Mouse (Mus musculus) Muller cell, postnatal 12 days (primary cell): ENCODE measurements around the gene Flt3l.
A peak's percentile ranks its signal among the peaks of the same experiment; 100 is the strongest.
"Not testable (repeated sequence)": the region's sequence is repeated elsewhere in the genome, so short reads cannot be mapped to it uniquely, and the experiment has no call there.

Experiments used
- DNase-seq: peaks from one replicate; pipeline ENCODE4 v3.0.0-alpha.2; 2015; ENCODE audit errors: inconsistent ontology term

Gene Flt3l

DNA sequence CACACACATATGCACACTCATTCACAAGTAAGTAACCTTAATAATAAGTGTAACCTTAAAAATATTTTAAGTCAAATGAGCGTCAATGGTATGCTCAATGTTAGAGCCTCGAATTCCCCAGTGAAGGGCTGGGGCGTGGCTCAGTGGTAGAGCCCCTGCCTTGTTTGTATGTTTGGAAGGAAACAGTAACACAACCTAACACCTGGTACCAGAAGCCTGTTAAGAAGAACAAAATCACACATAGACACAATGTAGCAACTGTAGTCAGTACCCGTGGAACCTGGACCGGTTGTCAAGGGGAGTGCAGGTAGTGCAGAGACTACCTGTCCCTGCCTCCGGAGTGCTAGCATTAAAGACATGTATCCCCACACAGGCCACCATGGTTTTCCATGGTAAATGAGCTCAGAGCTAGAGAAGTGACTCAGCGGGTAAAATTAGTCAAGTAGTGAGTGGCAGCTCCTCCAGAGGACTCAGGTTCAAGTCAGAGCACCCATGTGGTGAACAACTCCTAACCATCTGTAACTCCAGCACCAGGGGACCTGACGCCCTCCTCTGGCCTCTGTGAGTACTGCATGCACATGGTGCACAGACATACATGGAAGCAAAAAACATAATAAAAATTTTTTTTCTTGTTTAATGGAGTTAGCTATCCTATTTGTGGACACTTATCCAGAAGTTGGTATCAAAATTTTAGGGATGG lies 37.5 kb downstream of the Flt3l start:
- DNase-seq, result no peak

DNA sequence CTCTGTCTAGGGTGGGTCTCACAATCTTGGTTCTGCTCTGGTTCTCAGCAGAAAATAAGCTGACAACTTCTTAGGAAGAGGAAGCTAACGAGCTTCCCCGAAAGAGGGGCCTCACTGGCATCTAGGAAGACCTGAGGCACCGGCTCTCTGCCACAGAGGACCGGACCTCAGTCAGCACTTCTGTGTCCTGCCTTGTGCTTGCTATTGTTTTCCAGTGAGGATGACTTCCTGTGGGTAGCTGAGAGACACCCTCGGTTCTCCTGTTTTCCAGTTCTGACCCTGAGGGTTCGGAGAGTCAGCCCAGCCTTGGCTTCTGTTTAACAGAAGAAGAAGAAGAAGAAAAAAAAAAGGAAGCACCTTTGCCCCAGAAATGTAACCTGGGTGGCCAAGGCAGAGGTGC lies 38.8 kb downstream of the Flt3l start:
- DNase-seq, result no peak

DNA sequence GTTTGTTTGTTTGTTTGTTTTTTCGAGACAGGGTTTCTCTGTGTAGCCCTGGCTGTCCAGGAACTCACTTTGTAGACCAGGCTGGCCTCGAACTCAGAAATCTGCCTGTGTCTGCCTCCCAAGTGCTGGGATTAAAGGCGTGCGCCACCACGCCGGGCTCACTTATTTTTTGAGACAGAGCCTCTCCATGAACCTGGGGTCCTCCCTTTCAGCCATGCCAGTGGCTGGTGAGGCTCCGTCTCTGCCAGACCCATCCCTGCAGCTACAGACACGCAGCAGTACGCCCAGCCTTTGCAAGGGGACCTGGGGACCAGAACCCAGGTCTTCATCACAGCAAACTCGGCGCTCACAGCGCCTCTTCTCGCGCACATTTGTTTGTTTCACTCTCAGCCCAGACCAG lies 40.3 kb downstream of the Flt3l start:
- not testable (repeated sequence) for DNase-seq

DNA sequence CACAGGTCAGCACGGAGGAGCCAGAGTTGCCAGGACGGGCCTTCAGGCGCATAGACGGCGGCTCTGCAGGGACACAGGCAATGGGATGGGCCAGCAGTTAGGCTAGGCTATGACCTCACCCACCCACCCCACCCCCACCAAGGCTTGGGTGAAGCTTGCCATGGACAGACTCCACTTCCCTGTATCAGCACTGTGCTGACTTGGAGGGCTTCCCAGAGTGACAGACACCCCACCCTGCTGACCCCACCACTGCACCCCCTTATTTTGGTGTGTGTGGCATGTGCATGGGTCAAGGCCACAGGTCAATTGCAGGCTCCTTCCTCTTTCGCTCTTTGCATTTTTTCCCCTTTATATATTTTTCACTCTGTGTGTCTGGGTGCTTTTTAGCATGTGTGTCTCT lies 40.9 kb downstream of the Flt3l start:
- DNase-seq, result no peak

DNA sequence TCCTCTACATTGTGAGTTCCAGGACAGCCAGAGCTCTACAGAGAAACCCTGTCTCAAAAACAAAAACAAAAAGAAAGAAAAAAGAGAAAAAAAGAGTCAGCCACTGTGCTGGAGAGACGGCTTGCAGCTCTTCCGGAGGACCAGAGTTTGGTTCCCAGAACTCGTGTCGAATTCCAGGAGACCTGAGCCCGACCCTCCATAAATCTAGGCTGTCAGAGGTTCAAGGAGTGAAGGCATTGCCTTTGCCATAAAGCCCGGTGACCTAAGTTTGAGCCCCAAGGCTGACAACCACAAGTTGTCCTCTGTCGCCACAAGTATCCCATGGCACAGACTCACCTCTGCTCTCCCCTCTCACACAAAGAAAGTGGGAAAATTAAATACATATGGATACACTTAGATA lies 42.1 kb downstream of the Flt3l start:
- DNase-seq, result no peak

DNA sequence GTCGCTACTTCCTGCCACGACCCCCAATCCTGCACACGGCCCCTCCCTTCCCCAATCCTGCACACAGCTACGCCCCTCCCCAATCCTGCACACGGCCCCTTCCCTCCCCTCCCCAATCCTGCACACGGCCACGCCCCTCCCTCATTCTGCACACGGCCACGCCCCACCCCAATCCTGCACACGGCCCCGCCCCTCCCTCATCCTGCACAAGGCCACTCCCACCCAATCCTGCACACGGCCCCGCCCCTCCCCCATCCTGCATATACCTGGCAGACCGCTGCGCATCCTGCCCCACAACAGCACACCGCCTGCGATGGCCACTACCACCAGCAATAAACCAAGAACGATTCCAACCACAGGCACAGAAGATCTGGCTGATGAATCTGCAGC lies 42.7 kb downstream of the Flt3l start:
- DNase-seq, result no peak

DNA sequence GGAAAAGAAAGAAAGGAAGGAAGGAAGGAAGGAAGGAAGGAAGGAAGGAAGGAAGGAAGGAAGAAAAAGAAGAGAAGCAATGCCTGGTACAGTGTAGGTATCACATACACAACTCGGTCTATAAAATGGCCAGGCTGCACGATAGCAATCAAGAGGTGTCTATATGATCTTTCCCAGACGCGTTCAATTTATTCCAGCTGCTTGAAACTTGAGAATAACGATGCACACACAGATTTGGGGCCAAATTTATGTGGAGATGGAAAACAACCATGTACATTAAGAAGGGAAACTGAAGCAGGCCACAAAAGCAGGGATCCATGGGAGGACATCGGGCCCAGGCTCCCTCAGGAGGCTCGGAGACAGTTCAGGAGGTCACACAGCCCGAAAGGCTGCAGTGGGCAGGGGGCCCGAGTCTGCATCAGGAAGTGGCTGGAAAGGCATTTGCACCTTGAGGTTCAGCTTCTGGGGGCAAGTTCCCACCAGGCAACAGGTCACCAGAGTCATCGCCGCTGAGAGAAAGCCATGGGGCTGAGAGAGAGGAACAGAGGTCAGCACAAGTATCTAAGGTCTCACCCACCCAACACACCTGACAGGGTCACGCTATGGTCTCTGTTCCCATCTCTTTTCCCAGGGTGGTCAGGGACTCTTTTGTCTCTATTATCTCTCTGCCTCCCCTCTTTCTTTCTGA lies 43.3 kb downstream of the Flt3l start:
- DNase-seq, result no peak

DNA sequence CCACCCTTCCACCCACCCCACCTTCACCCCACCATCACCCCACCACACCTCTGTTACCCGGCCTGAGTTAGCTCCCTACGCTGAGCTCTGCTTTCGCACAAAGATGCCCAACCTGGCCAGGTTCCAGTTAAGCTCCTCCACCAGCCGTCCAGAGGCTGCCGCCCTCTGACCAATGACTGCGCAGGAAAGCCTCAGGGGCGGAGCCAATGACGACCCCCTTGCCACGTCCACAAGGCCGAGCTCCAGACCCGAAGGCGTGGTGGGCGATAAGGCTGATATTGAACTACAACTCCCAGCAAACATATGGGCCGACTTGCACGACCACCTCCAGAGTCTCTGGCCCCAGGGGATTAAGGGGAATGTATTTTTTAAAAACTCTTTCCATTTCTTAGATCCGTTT lies 44.2 kb downstream of the Flt3l start, which contains the start of gene Rcn3:
TSS of gene Rcn3 (minus strand) at position 174 of the 400 bp plus-strand sequence.
- peak; percentile 90 for DNase-seq

DNA sequence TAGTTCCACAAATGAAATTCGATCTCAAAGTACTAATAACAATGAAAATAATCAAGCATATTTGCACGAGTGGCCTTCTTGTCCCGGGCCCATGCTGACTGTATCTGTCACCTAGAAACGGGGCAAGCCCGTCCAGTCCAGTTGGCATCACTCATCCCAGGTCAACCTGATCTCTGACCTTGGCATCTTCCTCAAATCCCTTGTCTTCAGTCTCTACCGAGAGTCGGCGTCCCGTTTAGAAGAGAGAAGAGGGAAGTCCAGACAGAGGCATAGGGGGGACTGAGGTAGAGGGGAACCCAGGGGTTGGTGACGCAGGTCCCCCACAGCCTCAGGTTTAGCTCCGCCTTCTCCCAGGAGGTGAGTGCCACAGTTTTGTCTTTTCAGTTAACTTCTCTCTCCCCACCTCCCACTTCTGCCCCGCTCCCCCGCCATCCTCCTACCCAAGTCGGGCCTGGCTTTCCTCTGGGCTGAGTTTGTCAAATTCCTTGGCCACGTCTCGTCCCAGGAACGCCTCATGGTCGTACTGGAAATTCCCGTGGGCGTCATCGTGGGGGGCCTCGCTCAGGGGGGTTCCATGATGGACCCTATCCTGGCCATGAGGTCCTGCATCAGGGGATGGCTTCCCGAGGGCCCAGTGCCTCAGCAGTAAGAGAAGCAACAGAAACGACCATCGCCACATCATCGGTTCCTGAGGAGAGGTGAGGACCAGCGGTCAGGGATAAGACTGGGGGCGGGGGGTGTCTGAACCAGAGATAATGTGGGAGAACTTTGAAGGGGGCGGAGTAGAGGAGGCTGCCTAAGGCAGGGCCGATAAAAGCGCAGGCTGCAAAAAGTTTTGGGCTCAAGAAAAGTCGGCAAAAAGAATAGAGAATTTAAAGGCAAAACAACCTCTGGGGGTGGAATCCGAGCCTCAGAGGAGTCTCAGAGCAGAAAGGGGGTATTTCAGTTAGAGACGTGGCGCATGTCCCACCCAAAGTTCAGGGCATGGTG lies 44.9 kb downstream of the Flt3l start:
- peak; percentile 75 for DNase-seq

DNA sequence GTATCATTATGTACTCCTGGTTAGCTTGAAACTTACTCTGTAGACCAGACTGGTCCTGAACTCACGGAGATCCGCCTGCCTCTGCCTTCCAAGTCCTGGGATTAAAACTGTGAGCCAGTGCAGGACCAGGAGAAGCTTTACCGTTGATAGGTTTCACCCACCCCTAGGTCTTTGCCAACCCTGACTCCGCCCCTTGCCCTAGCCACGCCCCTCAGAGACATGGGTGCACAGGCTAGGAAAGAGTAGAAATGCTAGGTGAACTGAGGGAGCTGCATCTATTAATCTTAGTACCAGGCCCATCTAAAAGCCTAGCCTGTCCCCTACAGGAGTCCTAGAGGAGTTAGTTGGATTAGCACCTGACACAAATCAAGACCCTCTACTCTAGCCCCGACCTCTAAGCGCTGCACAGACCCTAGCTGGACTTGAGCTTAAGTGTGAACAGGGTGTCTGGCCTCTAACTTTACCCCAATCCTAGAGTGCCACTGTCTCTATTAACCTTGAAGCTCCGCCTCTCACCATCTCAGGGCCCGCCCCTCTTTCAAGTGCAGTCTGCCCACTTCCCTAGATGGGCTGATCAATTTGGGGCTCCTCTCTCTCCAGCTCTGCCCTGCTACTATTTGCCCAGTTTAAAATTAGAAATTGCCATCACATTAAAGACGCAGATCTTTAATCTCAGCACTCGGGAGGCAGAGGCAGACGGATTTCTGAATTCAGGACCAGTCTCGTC lies 45.8 kb downstream of the Flt3l start:
- DNase-seq, result no peak

DNA sequence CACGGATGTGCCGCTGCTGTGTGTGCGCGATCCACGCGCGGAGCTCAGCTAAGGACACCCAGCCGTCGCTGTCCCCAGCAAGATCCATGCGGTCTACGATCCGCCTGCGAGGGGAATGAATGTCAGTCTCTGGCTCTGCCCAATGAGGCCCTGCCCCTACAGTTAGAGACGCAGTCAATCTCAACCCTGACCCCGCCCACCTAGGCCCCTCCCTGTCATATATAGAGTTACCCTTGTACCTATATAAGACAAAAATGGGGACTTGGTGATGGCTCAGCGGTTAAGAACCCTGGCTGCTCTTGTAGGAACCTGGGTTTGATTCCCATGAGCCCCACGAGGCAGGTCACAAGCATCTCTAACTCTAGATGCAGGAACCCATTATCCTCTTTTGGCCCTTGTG lies 47.6 kb downstream of the Flt3l start:
- DNase-seq, result no peak

DNA sequence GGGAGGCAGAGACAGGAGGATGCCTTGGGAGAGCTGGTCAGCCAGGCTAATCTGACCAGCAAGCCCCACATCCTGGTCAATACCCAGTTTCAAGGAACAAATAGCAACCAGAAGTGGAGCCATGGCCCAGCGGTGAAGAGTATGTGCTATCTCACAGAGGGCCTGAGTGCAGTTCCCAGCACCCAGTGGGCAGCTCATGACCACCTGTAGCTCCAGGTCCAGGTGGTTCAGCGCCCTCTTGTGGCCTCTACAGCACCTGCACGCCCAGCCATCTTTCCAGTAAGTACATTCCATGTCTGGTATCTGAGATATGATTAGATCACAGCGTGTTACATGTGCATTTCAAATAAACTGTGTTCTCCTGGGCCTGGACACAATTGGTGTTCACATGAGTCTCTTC lies 50.1 kb downstream of the Flt3l start:
- no peak for DNase-seq

DNA sequence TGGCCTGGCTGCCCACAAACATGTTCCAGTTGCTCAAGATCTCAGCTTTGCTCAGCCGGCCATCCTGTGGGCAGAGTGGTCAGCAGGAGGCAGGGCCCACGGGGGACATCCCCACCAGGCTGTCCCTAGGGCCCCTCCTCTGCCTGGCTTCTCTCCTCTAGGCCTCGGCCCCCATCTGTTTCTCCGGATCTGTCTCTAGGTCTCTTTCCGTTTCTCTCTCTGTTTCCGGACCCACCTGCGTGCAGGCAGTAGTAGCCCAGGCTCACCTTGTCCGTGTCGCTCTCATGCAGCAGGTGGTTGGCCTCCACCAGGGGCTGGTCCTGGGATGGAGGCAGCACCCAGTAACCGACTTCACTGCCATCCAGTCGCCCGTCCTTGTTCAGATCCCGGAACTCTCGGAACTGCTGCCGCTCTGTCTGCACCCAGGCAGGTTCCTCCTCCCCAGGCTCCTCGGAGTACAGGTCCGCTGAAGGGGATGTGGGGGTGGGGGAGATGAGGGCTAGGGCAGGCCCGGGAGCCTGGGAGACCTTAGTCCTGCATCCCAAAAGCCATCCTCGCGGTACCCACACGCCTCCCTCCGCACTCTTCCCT lies 52.8 kb downstream of the Flt3l start:
- DNase-seq, result no peak

DNA sequence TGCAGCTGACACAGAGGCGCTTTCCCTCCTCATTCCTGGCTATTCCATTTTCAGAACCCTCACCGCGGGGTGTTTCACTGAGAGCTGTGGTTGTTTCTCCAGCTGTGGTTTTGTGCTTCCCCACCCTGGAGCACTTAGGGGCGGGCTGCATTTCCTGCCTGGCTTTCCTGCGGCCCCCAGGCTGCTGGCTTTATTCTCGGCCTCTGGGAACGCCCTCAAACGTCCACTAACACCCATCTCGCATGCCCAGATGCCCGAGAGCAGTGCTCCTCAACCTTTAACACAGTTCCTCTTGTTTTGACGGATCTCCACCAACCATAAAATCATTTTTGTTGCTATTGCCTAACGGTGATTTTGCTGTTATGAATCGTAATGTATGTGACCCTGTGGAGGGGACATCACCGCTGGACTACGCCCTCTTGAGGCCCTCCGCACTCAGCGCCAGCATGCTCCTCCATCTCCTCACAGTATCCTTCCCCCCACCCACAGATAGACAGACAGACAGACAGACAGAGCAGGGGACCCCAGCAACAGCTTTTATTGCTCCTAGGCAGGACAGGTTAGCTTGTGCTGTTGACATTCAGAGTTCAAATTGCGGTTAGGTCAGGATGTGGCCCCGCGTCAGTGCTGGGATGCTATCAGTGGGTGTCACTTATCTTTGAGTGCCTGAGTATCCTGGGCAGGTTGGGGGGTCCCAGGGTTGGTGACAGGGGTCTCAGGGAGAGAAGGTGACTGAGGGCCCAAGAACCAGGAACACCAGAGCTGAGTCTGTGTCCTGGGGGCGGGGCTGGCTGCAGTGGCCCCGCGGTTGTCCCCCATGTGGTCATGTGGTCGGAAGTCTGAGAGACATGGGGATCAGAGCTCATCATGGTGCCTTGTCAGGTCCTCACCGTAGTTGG lies 53.6 kb downstream of the Flt3l start:
- DNase-seq, result no peak

DNA sequence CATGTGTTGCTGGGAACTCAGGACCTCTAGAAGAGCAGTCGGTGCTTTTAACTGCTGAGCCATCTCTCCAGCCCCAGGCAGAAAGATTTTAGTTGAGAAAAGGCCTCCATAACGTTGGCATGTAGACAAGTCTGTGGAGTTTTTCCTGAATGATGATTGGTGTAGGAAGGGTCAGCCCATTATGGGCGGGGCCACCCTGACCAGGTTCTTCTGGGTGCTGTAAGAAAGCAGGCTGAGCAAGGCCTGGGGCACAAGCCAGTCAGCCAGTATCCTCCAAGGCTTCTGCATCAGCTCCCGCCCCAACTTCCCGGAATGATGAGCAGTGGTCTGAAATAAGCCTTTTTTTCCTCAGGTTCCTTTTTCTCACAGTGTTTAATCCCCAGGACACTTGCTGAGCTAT lies 55.2 kb downstream of the Flt3l start:
- no peak for DNase-seq

DNA sequence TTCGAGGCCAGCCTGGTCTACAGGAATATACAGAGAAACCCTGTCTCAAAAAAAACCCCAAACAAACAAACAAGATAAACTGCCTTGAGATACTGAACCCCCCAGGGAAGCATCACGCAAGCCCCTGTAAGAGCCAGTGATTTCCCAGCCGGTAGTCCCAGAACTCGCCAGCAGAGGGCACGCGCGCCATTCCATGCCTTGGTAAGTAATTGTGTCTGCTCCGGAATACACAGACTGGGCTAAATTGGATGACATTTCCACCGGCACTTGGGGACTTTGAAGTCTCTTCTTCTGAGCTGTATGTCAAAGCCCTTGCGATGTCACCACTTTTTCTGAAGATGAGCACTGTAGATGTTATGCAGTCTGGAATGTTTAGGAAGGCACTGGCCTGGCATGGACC lies 56.4 kb downstream of the Flt3l start:
- DNase-seq, result peak; percentile 87
